Mouse (Mus musculus) C2C12 (cell line): ENCODE results near the gene Tnr.

Experiments
- CTCF ChIP-seq: IDR thresholded peaks from one replicate; pipeline ENCODE4 v1.5.1; 2011; ENCODE audit not compliant: control insufficient read depth, insufficient read depth, insufficient read length
- FOSL1 ChIP-seq: IDR thresholded peaks from one replicate; pipeline ENCODE4 v1.8.0; 2011; ENCODE audit warnings: mild to moderate bottlenecking, low read length; ENCODE audit not compliant: poor library complexity, insufficient read depth, severe bottlenecking
- MAX ChIP-seq: IDR thresholded peaks from one replicate; pipeline ENCODE4 v1.6.1; 2011; ENCODE audit warnings: mild to moderate bottlenecking, control low read depth
- MYOD1 ChIP-seq: IDR thresholded peaks from one replicate; pipeline ENCODE4 v1.6.1; 2011; ENCODE audit warnings: low read depth; ENCODE audit not compliant: control insufficient read depth, insufficient read length
- USF1 ChIP-seq: IDR thresholded peaks from one replicate; pipeline ENCODE4 v1.6.1; 2011; ENCODE audit warnings: low read depth, mild to moderate bottlenecking, control low read depth, moderate library complexity

DNA sequence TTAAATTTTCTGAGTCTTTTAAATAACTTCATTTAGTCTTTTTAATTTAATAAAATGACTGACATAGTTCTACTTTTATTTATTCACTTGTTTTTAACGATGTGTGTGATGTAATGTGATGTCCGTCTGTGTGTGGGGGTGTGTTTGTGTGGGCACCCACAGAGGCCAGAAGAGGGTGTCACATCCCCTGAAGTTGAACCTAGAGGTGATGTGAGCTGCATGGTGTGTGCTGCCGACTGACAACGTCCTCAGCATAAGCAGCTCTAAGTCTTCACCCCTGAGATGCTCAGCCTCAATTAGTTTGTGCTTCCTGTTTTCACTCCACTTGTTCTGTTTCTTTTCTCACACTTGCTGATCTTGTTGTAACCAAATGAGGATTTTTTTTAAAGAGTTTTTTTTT is 439.8 kb downstream of the Tnr start:
- no peak for TF ChIP-seq CTCF
- TF ChIP-seq FOSL1: no peak
- no peak for TF ChIP-seq USF1
- TF ChIP-seq MYOD1: no peak
- TF ChIP-seq MAX: no peak
